Mouse (Mus musculus) hindbrain, postnatal 0 days (tissue): ENCODE results near the gene Gm49601. TPM values are rescaled to one million over a fixed set of nuclear protein-coding genes. Genes with fewer than 3 reads are reported as not detected.

Experiments
- ATAC-seq: fragments of 200-750 bp; cut with Nextera tagmentation; 2 replicates; pipeline ENCODE4 v1.8.0; 2017; ENCODE audit warnings: mild to moderate bottlenecking, moderate TSS enrichment, moderate library complexity
- DNase-seq: peaks from one replicate; pipeline ENCODE4 v3.0.0-alpha.2; 2015; ENCODE audit warnings: low spot score
- H3K27ac ChIP-seq: fragments of 300-500 bp; sonication (generic); 2 replicates; pipeline ENCODE4 v1.5.1; 2014; ENCODE audit warnings: mild to moderate bottlenecking
- H3K27me3 ChIP-seq: fragments of 300-500 bp; sonication (generic); 2 replicates; pipeline ENCODE4 v1.6.1; 2014; ENCODE audit warnings: low read length, mixed read lengths; ENCODE audit not compliant: insufficient read depth
- H3K36me3 ChIP-seq: fragments of 300-500 bp; sonication (generic); 2 replicates; pipeline ENCODE4 v1.6.1; 2014; ENCODE audit warnings: low read length, mixed read lengths; ENCODE audit not compliant: insufficient read depth
- H3K4me1 ChIP-seq: fragments of 300-500 bp; sonication (generic); 2 replicates; pipeline ENCODE4 v1.6.1; 2014; ENCODE audit warnings: antibody characterized with exemption, low read length, mixed read lengths; ENCODE audit not compliant: insufficient read depth
- H3K4me2 ChIP-seq: fragments of 300-500 bp; sonication (generic); 2 replicates; pipeline ENCODE4 v1.6.1; 2014; ENCODE audit warnings: low read depth, mild to moderate bottlenecking, low read length, moderate library complexity, mixed read lengths
- H3K4me3 ChIP-seq: fragments of 300-500 bp; sonication (generic); 2 replicates; pipeline ENCODE4 v1.5.1; 2014; ENCODE audit warnings: low read length
- H3K9ac ChIP-seq: fragments of 300-500 bp; sonication (generic); replicated peaks from 2 replicates; pipeline ENCODE4 v1.6.1; 2014; ENCODE audit warnings: mild to moderate bottlenecking, low read length, moderate library complexity, mixed read lengths
- H3K9me3 ChIP-seq: fragments of 300-500 bp; sonication (generic); 2 replicates; pipeline ENCODE4 v1.6.1; 2016; ENCODE audit warnings: low read length, mixed read lengths
- CTCF ChIP-seq: IDR thresholded peaks from 2 replicates; pipeline ENCODE4 v1.5.1; 2016; ENCODE audit warnings: antibody characterized with exemption, control low read depth, low read depth
- WGBS: fragments of 180-500 bp; shearing (Covaris S2); extraction: QIAGEN DNeasy Blood & Tissue Kit; methylation state at CpG from one replicate; pipeline ENCODE4 v1.1.7; 2014; 5-methylcytosine and 5-hydroxymethylcytosine counted together
- polyA plus RNA-seq: library from polyadenylated mRNA; unstranded; fragments of >200 nt; fragmentation: Nextera tagmentation; extraction: Ambion mirVana; gene quantifications from 2 replicates; pipeline ENCODE4 v1.2.1, GENCODE M21; 2015
- total RNA-seq: library from RNA; depleted of rRNA; stranded (reverse); fragments of >200 nt; gene quantifications from 2 replicates; pipeline ENCODE4 v1.2.3, GENCODE M21; 2014

Gm49601 gene
- total and polyA plus RNA-seq, 2 experiments from 2014 or later, result 3.1 to 24.0 TPM

DNA sequence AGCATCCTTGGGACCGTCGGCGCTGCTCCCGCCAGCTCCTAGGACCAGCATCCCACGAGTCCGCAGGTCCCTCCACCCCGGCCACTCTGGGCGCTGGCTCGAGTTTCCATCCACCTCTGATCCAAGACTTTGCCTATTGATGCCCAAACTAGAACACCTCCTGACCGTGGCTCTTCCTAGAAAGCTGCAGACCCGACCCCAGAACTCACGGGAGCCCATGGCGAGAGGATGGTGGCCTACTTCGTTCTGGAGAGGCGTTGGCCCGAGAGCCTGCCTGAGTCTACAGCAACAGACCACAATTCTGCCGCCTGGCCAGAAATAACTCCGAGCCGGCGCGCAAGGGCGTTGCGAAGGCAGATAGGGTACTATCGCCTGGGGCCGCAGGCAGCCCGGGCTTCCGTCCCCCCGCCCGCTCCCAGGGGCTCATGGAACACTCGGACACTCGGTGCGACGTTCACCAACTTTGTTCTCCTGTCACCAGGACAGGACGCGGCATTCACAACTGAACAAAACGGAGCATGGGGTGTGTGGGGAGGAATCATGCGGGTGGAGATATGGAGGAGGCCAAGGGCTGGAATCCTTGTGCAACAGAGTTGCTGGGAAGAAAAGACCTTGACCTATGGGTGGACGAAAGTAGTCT is 4.7 kb downstream of the Gm49601 start:
- DNase-seq, result no peak
- Histone ChIP-seq H3K4me2 (peak overlapping the region; percentile 69), H3K36me3 (peaks cover 29% of the 10 kb centered on the region), H3K27ac (no peak overlapping the region), H3K9me3 (no peaks in the 10 kb centered on the region), H3K4me3 (peak overlapping the region; percentile 36), H3K4me1 (peaks cover 21% of the 10 kb centered on the region; the same call in 1 of the 2 replicates), H3K27me3 (peaks cover 42% of the 10 kb centered on the region), H3K9ac (peak overlapping the region; percentile 43; the same call in 1 of the 2 replicates)
- TF ChIP-seq CTCF, result no peak
- 17% methylated on average over 38 of the region's 38 CpGs for WGBS
- no peak for ATAC-seq

DNA sequence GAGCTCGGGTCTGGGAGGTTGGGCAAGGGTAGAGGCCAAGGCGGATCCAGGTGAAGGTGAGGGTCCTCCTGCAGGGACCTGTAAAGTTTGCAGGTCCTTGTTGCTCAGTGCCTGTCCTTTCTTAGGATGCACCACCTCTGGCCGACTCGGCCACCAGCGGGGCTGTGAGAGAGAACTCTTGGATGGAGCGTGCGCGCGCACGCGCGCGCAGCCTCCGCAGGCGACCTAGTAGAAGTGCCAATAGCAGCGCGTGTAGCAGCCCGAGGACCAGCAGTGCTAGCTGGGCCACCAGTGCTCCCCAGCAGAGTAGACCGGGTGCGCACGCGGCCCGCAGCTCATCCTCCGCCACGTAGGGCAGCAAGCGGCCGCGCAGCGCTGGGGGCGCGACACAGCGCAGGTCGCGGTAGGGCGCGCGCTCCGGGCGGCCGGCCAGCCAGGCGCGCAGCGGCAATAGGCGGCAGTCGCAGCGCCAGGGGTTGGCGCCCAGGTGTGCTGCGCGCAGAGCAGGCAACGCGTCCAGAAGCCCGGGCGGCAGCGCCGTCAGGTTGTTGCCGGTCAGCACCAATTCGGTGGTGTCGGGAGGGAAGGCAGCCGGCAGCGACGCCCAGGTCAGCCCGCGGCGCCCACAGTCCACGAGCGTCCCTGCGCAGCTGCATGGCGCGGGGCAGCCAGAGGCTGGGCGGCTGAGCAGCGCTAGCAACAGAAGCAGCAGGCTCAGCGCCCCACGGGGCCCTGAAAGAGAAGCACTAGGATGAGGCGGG is 5.4 kb downstream of the Gm49601 start:
- Histone ChIP-seq H3K27me3 (peaks cover 42% of the 10 kb centered on the region), H3K4me2 (peak overlapping the region; percentile 69)
- WGBS, result 6% methylated on average over 69 of the region's 74 CpGs

DNA sequence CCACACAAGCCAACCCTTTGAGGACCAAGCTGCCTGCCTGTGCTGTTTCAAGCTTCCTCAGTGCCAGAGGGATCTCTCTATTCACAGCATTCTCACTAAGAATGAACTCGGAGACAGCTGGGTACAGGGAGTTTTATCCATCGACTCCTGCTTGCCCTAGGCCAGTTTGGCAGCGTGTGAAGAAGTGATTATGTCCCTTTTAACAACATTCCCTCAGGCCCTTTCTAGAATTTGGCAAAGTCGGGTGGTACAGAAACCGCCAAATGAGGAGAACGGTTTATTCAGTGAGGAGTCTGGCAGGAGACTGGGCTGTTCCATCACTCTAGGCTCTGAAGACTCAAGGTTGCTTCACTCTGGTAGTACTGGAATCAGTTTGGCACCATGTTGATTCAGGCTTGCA is 6.0 kb downstream of the Gm49601 start:
- H3K4me3 ChIP-seq, result peak overlapping the region; percentile 36; the same call in 1 of the 2 replicates
- H3K4me1 ChIP-seq, result peaks cover 16% of the 10 kb centered on the region; the same call in 1 of the 2 replicates
- TF ChIP-seq CTCF, result no peak
- peaks cover 39% of the 10 kb centered on the region for H3K27me3 ChIP-seq
- H3K9me3 ChIP-seq, result no peaks in the 10 kb centered on the region
- 24% methylated on average over 6 of the region's 6 CpGs for WGBS
- ATAC-seq, result peak; percentile 13
- H3K9ac ChIP-seq, result no peak overlapping the region
- H3K36me3 ChIP-seq, result peaks cover 29% of the 10 kb centered on the region
- peak overlapping the region; percentile 69 for H3K4me2 ChIP-seq
- peak; percentile 49 for DNase-seq
- no peak overlapping the region for H3K27ac ChIP-seq

More for the DNA sequence above, 5.4 kb downstream of the Gm49601 start:
- Histone ChIP-seq H3K4me1 (peaks cover 16% of the 10 kb centered on the region; the same call in 1 of the 2 replicates), H3K9me3 (no peaks in the 10 kb centered on the region), H3K36me3 (peaks cover 29% of the 10 kb centered on the region), H3K4me3 (peak overlapping the region; percentile 36), H3K9ac (peak overlapping the region; percentile 43; the same call in 1 of the 2 replicates), H3K27ac (no peak overlapping the region)
- ATAC-seq (peak; percentile 52), DNase-seq (peak; percentile 78)
- no peak for TF ChIP-seq CTCF

DNA sequence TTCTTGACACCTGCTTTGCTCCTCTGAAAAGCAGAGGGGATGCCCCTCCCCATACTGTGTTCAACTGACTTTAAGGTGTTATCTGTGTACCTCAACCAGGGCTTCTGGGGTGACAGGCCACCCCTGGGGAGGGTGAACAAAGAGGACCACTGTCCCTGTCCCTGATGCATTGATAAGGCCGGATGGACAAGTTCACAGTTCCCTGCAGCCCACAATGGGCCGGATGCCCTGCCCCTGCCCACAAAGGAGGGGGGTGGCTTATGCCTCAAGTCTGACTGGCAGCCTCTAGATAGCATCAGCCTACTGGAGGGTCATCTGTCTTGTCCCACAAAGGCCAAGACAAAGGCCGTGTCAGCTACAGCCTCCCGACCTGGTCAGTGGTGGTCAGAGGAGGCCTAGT is 7.1 kb downstream of the Gm49601 start:
- no peak for DNase-seq
- Histone ChIP-seq H3K36me3 (peaks cover 20% of the 10 kb centered on the region; the same call in 1 of the 2 replicates), H3K4me3 (no peak overlapping the region), H3K9me3 (no peaks in the 10 kb centered on the region), H3K27me3 (peaks cover 34% of the 10 kb centered on the region), H3K4me1 (peaks cover 16% of the 10 kb centered on the region; the same call in 1 of the 2 replicates), H3K27ac (no peak overlapping the region), H3K4me2 (no peak overlapping the region), H3K9ac (no peak overlapping the region)
- no peak for TF ChIP-seq CTCF
- ATAC-seq, result no peak
- 43% methylated on average over 4 of the region's 4 CpGs for WGBS

DNA sequence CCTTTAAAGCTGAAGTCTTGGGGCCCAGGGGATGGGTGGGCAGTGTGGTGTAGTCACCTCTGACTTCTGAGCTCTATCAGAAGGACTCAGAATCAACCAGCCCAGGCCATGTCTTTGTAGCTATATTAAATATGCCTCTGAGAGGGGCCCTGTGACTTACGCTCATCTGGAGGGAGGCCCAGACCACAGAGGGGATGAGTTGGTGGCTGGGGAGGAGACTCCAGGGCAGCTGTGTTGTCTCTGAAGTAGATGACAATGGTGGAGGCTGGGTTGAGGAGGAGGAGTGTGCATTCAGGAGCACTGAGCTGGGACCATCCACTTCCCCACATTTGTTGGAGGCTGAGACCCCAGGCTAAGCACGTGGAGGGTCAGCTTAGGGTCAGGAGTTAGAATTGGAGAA is 7.9 kb downstream of the Gm49601 start:
- 56% methylated on average over 2 of the region's 2 CpGs for WGBS
- Histone ChIP-seq H3K9ac (no peak overlapping the region), H3K4me2 (no peak overlapping the region), H3K4me1 (peaks cover 16% of the 10 kb centered on the region; the same call in 1 of the 2 replicates), H3K27me3 (peaks cover 29% of the 10 kb centered on the region), H3K27ac (no peak overlapping the region), H3K4me3 (no peak overlapping the region), H3K36me3 (peaks cover 13% of the 10 kb centered on the region; the same call in 1 of the 2 replicates), H3K9me3 (no peaks in the 10 kb centered on the region)
- no peak for TF ChIP-seq CTCF
- ATAC-seq (no peak), DNase-seq (no peak)

DNA sequence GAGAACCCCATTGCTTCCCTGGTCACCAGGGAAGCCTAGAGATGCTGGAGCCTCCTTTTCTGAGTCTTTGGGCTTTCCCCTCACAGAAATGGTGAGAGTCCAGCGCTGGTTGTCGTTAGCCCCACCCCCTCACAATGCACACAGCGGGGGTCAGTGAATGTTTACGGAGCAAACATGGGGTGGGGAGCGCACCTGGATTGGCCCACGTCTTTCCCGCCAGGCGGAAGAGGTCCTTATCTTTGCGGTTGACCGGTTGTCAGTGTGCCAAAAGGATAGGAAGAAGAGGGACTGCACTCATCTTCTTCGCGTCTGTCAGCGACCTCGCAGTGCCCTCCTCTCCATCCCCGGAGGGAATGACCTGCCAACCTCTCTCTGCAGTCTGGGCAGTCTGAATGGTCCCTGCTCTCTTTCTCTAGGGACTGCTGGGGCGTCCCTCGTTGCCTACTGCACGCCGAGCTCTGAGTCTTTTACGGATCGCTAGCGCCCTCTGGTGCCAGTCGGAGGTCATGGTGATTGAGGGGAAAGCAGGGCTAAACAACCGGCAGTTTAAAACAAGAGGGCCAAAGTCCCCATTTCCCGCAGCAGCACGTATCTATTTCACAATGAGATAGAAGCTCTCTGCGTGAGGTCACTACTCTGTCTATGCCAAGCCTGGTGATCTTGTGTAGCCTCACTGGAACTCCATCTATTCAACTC is 8.7 kb downstream of the Gm49601 start:
- H3K4me3 ChIP-seq, result peak overlapping the region; percentile 32
- H3K4me2 ChIP-seq, result peak overlapping the region; percentile 58
- ATAC-seq (peak; percentile 60), DNase-seq (peak; percentile 93)
- 2% methylated on average over 27 of the region's 27 CpGs for WGBS
- peak overlapping the region; percentile 21; the same call in 1 of the 2 replicates for H3K9ac ChIP-seq
- H3K4me1 ChIP-seq, result peaks cover 16% of the 10 kb centered on the region; the same call in 1 of the 2 replicates
- peaks cover 6% of the 10 kb centered on the region; the same call in 1 of the 2 replicates for H3K36me3 ChIP-seq
- peaks cover 21% of the 10 kb centered on the region; the same call in 1 of the 2 replicates for H3K27me3 ChIP-seq
- peak; percentile 96 for TF ChIP-seq CTCF
- H3K9me3 ChIP-seq, result no peaks in the 10 kb centered on the region
- H3K27ac ChIP-seq, result no peak overlapping the region
